Mouse (Mus musculus): ENCODE results near the gene Secisbp2.

Gene Secisbp2

GRCm38 (mm10) chr13:51724566-51724965 lies 73.1 kb downstream of the Secisbp2 start:
- Histone ChIP-seq H3K36me3 (ENCODE audit: insufficient read depth, low read length) (peaks cover 52% of the 10 kb centered on the region), H3K4me3 (replicated peaks; ENCODE audit: low read length) (no peak overlapping the region), H3K9me3 (ENCODE audit: low read length) (no peaks in the 10 kb centered on the region), H3K4me1 (replicated peaks; ENCODE audit: low read depth, low read length) (peaks cover 95% of the 10 kb centered on the region), H3K27me3 (ENCODE audit: insufficient read depth, low read length) (no peaks in the 10 kb centered on the region)
- TF ChIP-seq CTCF (conservative IDR thresholded peaks at IDR 0.05; ENCODE audit: low read length) (no peak), POU5F1 (IDR thresholded peaks at IDR 0.05; ENCODE audit: borderline replicate concordance, low read length) (no peak)

GRCm38 (mm10) chr13:51725446-51725845 lies 73.9 kb downstream of the Secisbp2 start:
- TF ChIP-seq NANOG (IDR thresholded peaks at IDR 0.05; ENCODE audit: borderline replicate concordance, low read length) (no peak), CTCF (conservative IDR thresholded peaks at IDR 0.05; ENCODE audit: low read length) (no peak), POU5F1 (IDR thresholded peaks at IDR 0.05; ENCODE audit: borderline replicate concordance, low read length) (no peak)
- Histone ChIP-seq H3K4me3 (replicated peaks; ENCODE audit: low read length) (no peak overlapping the region), H3K27me3 (ENCODE audit: insufficient read depth, low read length) (no peaks in the 10 kb centered on the region), H3K4me1 (replicated peaks; ENCODE audit: low read depth, low read length) (peaks cover 94% of the 10 kb centered on the region), H3K36me3 (ENCODE audit: insufficient read depth, low read length) (peaks cover 43% of the 10 kb centered on the region), H3K9me3 (ENCODE audit: low read length) (no peaks in the 10 kb centered on the region)

DNA sequence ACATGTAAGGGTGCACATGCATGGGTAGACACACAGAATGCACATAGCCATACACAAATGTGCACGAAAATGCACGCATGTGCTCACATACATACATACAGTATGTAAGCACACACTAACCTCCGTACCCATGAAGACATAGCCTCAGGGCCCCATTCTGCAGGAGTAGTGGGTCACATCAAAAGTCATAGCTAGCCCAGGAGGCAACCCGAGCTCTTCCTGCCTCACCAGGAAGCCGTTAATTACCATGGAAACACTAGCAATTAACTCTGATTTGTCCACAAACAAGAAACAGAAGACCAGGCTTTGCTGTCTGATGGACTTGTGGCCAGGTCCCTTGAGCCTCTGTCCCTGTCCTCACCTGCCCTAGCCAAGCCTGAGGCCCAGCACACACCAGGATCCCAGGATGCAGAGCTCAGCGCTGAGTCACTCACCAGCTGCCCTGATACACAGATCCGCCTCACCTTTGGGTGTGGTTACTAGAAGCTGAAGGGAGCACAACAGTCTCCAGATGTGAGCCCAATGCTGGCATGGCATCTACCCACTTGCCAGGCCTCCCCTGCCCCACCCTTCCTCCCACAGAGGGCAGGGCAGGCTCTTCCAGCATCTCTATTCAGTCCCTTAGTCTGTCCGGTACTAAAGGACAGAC lies 74.6 kb downstream of the Secisbp2 start:
- Histone ChIP-seq H3K27me3 (ENCODE audit: insufficient read depth, low read length) (no peaks in the 10 kb centered on the region), H3K4me1 (replicated peaks; ENCODE audit: low read depth, low read length) (peaks cover 94% of the 10 kb centered on the region), H3K36me3 (ENCODE audit: insufficient read depth, low read length) (peaks cover 37% of the 10 kb centered on the region), H3K9me3 (ENCODE audit: low read length) (no peaks in the 10 kb centered on the region), H3K4me3 (replicated peaks; ENCODE audit: low read length) (peak overlapping the region; percentile 41; the same call in 1 of the 2 replicates)
- TF ChIP-seq POU5F1 (IDR thresholded peaks at IDR 0.05; ENCODE audit: borderline replicate concordance, low read length), result no peak
- no peak for TF ChIP-seq NANOG (IDR thresholded peaks at IDR 0.05; ENCODE audit: borderline replicate concordance, low read length)
- no peak for TF ChIP-seq CTCF (conservative IDR thresholded peaks at IDR 0.05; ENCODE audit: low read length)

GRCm38 (mm10) chr13:51727364-51727763 lies 75.9 kb downstream of the Secisbp2 start:
- Histone ChIP-seq H3K9me3 (ENCODE audit: low read length) (no peaks in the 10 kb centered on the region), H3K4me3 (replicated peaks; ENCODE audit: low read length) (no peak overlapping the region), H3K36me3 (ENCODE audit: insufficient read depth, low read length) (peaks cover 25% of the 10 kb centered on the region), H3K27me3 (ENCODE audit: insufficient read depth, low read length) (no peaks in the 10 kb centered on the region), H3K4me1 (replicated peaks; ENCODE audit: low read depth, low read length) (peaks cover 96% of the 10 kb centered on the region)
- no peak for TF ChIP-seq POU5F1 (IDR thresholded peaks at IDR 0.05; ENCODE audit: borderline replicate concordance, low read length)
- TF ChIP-seq CTCF (conservative IDR thresholded peaks at IDR 0.05; ENCODE audit: low read length), result no peak
- TF ChIP-seq NANOG (IDR thresholded peaks at IDR 0.05; ENCODE audit: borderline replicate concordance, low read length), result no peak

- Histone ChIP-seq H3K9me3 (ENCODE audit: low read length) (no peaks in the 10 kb centered on the region), H3K36me3 (ENCODE audit: insufficient read depth, low read length) (peaks cover 12% of the 10 kb centered on the region), H3K4me3 (replicated peaks; ENCODE audit: low read length) (peak overlapping the region; percentile 43), H3K27me3 (ENCODE audit: insufficient read depth, low read length) (no peaks in the 10 kb centered on the region), H3K4me1 (replicated peaks; ENCODE audit: low read depth, low read length) (peaks cover 78% of the 10 kb centered on the region)
- TF ChIP-seq CTCF (conservative IDR thresholded peaks at IDR 0.05; ENCODE audit: low read length) (peak; percentile 52), POU5F1 (IDR thresholded peaks at IDR 0.05; ENCODE audit: borderline replicate concordance, low read length) (no peak)
These were observed 78.4 kb downstream of the Secisbp2 start for GRCm38 (mm10) chr13:51729887-51730361.

- H3K27me3 ChIP-seq (ENCODE audit: insufficient read depth, low read length), result no peaks in the 10 kb centered on the region
- no peaks in the 10 kb centered on the region for H3K36me3 ChIP-seq (ENCODE audit: insufficient read depth, low read length)
- no peaks in the 10 kb centered on the region for H3K9me3 ChIP-seq (ENCODE audit: low read length)
- peak overlapping the region; percentile 56 for H3K4me3 ChIP-seq (replicated peaks; ENCODE audit: low read length)
- H3K4me1 ChIP-seq (replicated peaks; ENCODE audit: low read depth, low read length), result peaks cover 72% of the 10 kb centered on the region
- TF ChIP-seq POU5F1 (IDR thresholded peaks at IDR 0.05; ENCODE audit: borderline replicate concordance, low read length) (no peak), NANOG (IDR thresholded peaks at IDR 0.05; ENCODE audit: borderline replicate concordance, low read length) (no peak), CTCF (conservative IDR thresholded peaks at IDR 0.05; ENCODE audit: low read length) (no peak)
These were observed 80.0 kb downstream of the Secisbp2 start for GRCm38 (mm10) chr13:51731474-51731873.

- Histone ChIP-seq H3K27me3 (ENCODE audit: insufficient read depth, low read length) (no peaks in the 10 kb centered on the region), H3K4me3 (replicated peaks; ENCODE audit: low read length) (peak overlapping the region; percentile 56; the same call in 1 of the 2 replicates), H3K9me3 (ENCODE audit: low read length) (no peaks in the 10 kb centered on the region), H3K4me1 (replicated peaks; ENCODE audit: low read depth, low read length) (peaks cover 73% of the 10 kb centered on the region), H3K36me3 (ENCODE audit: insufficient read depth, low read length) (no peaks in the 10 kb centered on the region)
- no peak for TF ChIP-seq NANOG (IDR thresholded peaks at IDR 0.05; ENCODE audit: borderline replicate concordance, low read length)
- no peak for TF ChIP-seq POU5F1 (IDR thresholded peaks at IDR 0.05; ENCODE audit: borderline replicate concordance, low read length)
- no peak for TF ChIP-seq CTCF (conservative IDR thresholded peaks at IDR 0.05; ENCODE audit: low read length)
These were observed 80.7 kb downstream of the Secisbp2 start for GRCm38 (mm10) chr13:51732097-51732664.
